21 mouse cellular contexts compared by ENCODE assay signal in genomic region chr5:129104043-129104442, GRCm38 (mm10). TPM values are rescaled to one million over a fixed set of nuclear protein-coding genes. Genes with fewer than 3 reads are reported as not detected.
DNase-seq lines count a peak whose midpoint lies in the region; ATAC-seq and TF ChIP-seq lines count a peak whose summit lies in the region.
"Had no signal": no experiment of that assay in that cellular context is flagged by ENCODE, and none has a peak within 500 bp of the region (broad histone marks: within the 10 kb centered on the region; RNA-seq: fewer than 3 reads in every experiment).

No protein-coding gene starts in this region.

- H3K9me3 ChIP-seq in kidney, embryonic 15.5 days (replicated peaks), result no peaks in the 10 kb centered on the region
- H3K9me3 ChIP-seq in limb, embryonic 10.5 days (replicated peaks), result no peaks in the 10 kb centered on the region
- H3K9me3 ChIP-seq: embryonic facial prominence, embryonic 10.5 days; forebrain, embryonic 13.5 days; heart, embryonic 13.5 days; hindbrain, embryonic 15.5 days had no signal

- no peak overlapping the region for H3K4me2 ChIP-seq in kidney, embryonic 15.5 days
- H3K4me2 ChIP-seq: forebrain, embryonic 13.5 days; heart, embryonic 13.5 days; hindbrain, embryonic 15.5 days had no signal

- no peak overlapping the region; the same call in 1 of the 2 replicates for H3K27ac ChIP-seq in kidney, embryonic 15.5 days
- no peak overlapping the region for H3K27ac ChIP-seq in testis, adult 2 months (ENCODE audit: control insufficient read depth, insufficient read depth, low read depth, low read length)
- no peak overlapping the region for H3K27ac ChIP-seq in limb, embryonic 10.5 days
- H3K27ac ChIP-seq: embryonic facial prominence, embryonic 10.5 days; forebrain, embryonic 13.5 days; gastrocnemius, adult 2 months; heart, embryonic 13.5 days; hindbrain, embryonic 15.5 days had no signal

- no peak for DNase-seq in kidney, adult 18-20 months
- no peak for DNase-seq in testis, postnatal 10 days (ENCODE audit: low spot score)
- DNase-seq in R1 (ENCODE audit: low read depth, low spot score), result peak; percentile 36
- DNase-seq in limb, embryonic 10.5 days (ENCODE audit: low spot score), result peak; percentile 32
- DNase-seq in gastrocnemius, adult 8-10 months (ENCODE audit: low spot score in 2 of 2), result no peak
- DNase-seq in left cerebral cortex, postnatal 25 days (ENCODE audit: low spot score in 2 of 2), result no peak
- DNase-seq: adrenal gland, postnatal 10 days; cerebellum, adult 11 months; cerebellum, adult 8-10 months; cerebellum, postnatal 14 days; forebrain, postnatal 0 days; gastrocnemius, adult 2 months; gastrocnemius, postnatal 36 days; heart, adult 11 months; heart, postnatal 36 days had no signal

- 17% methylated on average over 4 of the region's 4 CpGs for WGBS in kidney, embryonic 15.5 days
- WGBS in limb, embryonic 10.5 days, result 17% methylated on average over 4 of the region's 4 CpGs

- ATAC-seq in kidney, embryonic 15.5 days (replicated peaks; ENCODE audit: low FRiP score), result peak; percentile 75
- ATAC-seq: forebrain, embryonic 13.5 days; forebrain, postnatal 0 days had no signal

- H3K36me3 ChIP-seq in kidney, embryonic 15.5 days, result no peaks in the 10 kb centered on the region
- no peaks in the 10 kb centered on the region for H3K36me3 ChIP-seq in testis, adult 2 months (ENCODE audit: control insufficient read depth, insufficient read depth, low read length)
- no peaks in the 10 kb centered on the region for H3K36me3 ChIP-seq in limb, embryonic 10.5 days
- H3K36me3 ChIP-seq: embryonic facial prominence, embryonic 10.5 days; heart, embryonic 13.5 days; hindbrain, embryonic 15.5 days had no signal

- peaks cover 9% of the 10 kb centered on the region; the same call in 1 of the 2 replicates for H3K4me1 ChIP-seq in kidney, embryonic 15.5 days
- H3K4me1 ChIP-seq in testis, adult 2 months (ENCODE audit: control insufficient read depth, insufficient read depth, low read length), result peaks cover 8% of the 10 kb centered on the region
- H3K4me1 ChIP-seq in limb, embryonic 10.5 days, result peaks cover 17% of the 10 kb centered on the region
- H3K4me1 ChIP-seq: heart, embryonic 13.5 days; hindbrain, embryonic 15.5 days had no signal

- peaks cover 6% of the 10 kb centered on the region; the same call in 1 of the 2 replicates for H3K27me3 ChIP-seq in kidney, embryonic 15.5 days
- H3K27me3 ChIP-seq in testis, adult 2 months (ENCODE audit: control insufficient read depth, insufficient read depth, low read length), result no peaks in the 10 kb centered on the region
- H3K27me3 ChIP-seq in limb, embryonic 10.5 days (ENCODE audit: low read depth, poor library complexity, severe bottlenecking), result no peaks in the 10 kb centered on the region
- H3K27me3 ChIP-seq: heart, embryonic 13.5 days; hindbrain, embryonic 15.5 days had no signal

- no peak for TF ChIP-seq CTCF in testis, adult 2 months (IDR thresholded peaks at IDR 0.05; ENCODE audit: control insufficient read depth, insufficient read depth, insufficient replicate concordance, low read depth, low read length)

- H3K9ac ChIP-seq in kidney, embryonic 15.5 days, result no peak overlapping the region
- H3K9ac ChIP-seq: forebrain, embryonic 13.5 days; forebrain, postnatal 0 days; heart, embryonic 13.5 days; hindbrain, embryonic 15.5 days had no signal

- no peak for TF ChIP-seq POLR2A in testis, adult 2 months (IDR thresholded peaks at IDR 0.05; ENCODE audit: control insufficient read depth, low read depth, low read length)

- intact Hi-C loops in left cerebral cortex, postnatal 25 days (cut with DNase I), result no loop called here

- no peak overlapping the region for H3K4me3 ChIP-seq in kidney, embryonic 15.5 days (replicated peaks)
- peak overlapping the region; percentile 81 for H3K4me3 ChIP-seq in testis, adult 2 months (ENCODE audit: control insufficient read depth, low read depth, low read length)
- no peak overlapping the region for H3K4me3 ChIP-seq in limb, embryonic 10.5 days
- H3K4me3 ChIP-seq: embryonic facial prominence, embryonic 10.5 days; forebrain, embryonic 13.5 days; heart, embryonic 13.5 days; hindbrain, embryonic 15.5 days had no signal

RNA-seq across cellular contexts. Expression of gene Adgrd1, which starts 7.5 kb away (rescaled TPM):
- 1.4 and 1.8 TPM in 2 replicates for polyA plus RNA-seq in kidney, embryonic 15.5 days (2015; fragmentation: Nextera tagmentation; extraction: Ambion mirVana)
- polyA plus RNA-seq in testis, adult 2 months (2012; rRNA removed), result 1.3 and 1.6 TPM in 2 replicates
- 0.06 TPM in 1 of 2 replicates, not detected in the other for polyA plus RNA-seq in limb, embryonic 10.5 days (2016; fragmentation: Nextera tagmentation; extraction: Ambion mirVana)
- total RNA-seq in gastrocnemius, adult 8-10 months (2022), result 1 to 10 TPM; 1.7 to 3.8 (median 3.4) TPM
- total RNA-seq in left cerebral cortex, postnatal 25 days (2021), result 1 to 10 TPM; 2.3 to 2.9 TPM
- polyA plus RNA-seq: embryonic facial prominence, embryonic 10.5 days had no signal

Comparison
In these comparisons a context has a peak if more than half of its experiments do, and no peak if none do; other contexts are left out.
1. DNase-seq: peak in R1 (single experiment) and limb, embryonic 10.5 days (single experiment); none in kidney, adult 18-20 months (single experiment), testis, postnatal 10 days (single experiment), gastrocnemius, adult 8-10 months (0 of 2) and left cerebral cortex, postnatal 25 days (0 of 2).